Mouse (Mus musculus) embryo, embryonic 10.5 days (tissue): ENCODE results near the gene Rnf111.
A peak's percentile ranks its signal among the peaks of the same experiment; 100 is the strongest.

Experiments used
- DNase-seq: peaks from one replicate; pipeline ENCODE4 v3.0.0-alpha.2; 2015; ENCODE audit warnings: low spot score

The Rnf111 gene

DNA sequence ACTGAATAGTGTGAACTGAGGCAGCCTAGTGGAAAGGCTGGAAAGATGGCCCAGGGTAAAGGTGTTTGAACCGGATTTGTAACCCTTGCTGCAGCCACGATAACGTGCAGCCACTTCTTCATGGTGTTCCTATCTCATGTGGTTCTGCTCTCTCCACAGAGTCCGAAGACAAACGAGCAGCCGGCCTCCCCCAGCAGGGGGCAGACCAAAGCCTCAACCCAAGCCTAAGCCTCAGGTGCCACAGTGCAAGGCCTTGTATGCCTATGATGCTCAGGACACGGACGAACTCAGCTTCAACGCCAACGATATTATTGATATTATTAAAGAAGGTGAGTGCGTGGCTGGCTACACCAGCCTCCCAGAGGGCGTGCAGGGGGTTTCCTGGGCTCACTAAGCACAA, 107.9 kb downstream of the Rnf111 start:
- no peak for DNase-seq

DNA sequence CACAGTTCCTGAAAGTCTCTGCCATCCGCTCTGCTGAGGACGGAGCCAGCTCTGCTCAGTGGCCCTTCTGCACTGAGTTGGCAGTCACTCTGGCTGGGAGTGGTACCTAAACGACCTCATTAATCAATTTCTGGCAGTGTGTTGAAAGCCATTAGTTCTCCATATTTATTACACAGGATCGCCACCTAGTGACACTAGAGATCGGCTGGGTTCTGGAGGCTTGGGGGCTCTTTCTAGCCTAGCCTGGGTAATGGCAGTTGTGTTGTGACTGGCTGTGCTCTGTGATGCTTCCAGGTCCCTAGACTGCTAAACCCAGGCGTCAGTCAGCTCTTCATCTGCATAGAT, 111.0 kb downstream of the Rnf111 start:
- peak; percentile 83 for DNase-seq

DNA sequence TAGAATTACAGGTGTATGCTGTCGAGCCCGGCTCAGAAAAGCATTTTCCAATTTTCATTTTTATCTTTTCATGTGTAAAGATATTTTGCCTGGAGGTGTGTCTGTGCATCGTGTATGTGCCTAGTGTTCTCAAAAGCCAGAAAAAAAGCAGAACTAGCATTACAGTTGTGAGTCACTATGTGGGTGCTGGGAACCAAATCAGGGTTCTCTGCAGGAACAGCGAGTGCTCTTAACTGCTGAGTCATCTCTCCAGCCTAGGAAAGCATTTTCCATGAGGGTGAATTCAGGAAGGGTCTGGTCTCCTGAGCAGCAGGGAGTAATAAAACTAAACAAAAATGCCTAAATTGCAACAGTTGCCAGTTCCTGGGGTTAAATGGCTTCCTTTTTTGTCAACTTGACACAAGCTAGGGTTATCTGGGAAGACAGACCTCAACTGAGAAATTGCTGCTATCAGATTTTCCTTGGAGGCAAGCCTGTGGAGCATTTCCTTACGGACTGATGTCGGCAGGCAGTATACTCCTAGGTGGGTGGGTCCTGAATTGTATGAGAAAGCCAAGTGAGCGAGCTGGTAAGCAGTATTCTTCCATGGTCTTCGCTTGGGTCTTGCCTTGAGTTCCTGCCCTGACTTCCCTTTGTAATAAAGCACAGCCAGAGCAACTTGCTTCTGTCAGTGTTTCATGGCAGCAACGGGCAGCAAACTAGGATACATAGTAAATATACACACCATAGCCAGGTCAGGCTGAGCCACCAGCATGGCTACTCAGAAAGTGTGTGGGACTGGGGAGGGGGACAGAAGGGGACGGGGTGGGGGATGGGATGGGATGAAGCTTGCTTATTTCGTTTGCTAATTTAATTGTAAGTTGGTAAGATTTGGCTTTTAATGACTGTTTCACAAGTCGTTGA, 111.6 kb downstream of the Rnf111 start:
- no peak for DNase-seq

DNA sequence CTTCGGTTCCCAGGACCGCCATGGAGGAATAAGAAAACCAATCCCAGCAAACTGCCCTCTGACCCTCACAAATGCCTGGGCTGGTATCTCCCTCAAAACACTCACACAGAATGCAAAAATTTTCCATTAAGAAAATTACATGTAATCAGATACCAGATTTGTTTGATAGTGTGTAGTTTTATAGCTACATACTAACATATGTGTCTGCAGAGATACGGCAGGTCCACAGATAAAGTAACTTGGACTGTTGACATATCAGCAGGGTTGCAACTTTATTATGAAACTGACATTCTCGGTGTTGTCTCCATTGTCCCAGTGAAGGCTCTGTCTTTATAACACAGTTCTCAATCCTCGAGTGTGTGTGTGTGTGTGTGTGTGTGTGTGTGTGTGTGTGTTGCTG, 112.5 kb downstream of the Rnf111 start:
- no peak for DNase-seq

DNA sequence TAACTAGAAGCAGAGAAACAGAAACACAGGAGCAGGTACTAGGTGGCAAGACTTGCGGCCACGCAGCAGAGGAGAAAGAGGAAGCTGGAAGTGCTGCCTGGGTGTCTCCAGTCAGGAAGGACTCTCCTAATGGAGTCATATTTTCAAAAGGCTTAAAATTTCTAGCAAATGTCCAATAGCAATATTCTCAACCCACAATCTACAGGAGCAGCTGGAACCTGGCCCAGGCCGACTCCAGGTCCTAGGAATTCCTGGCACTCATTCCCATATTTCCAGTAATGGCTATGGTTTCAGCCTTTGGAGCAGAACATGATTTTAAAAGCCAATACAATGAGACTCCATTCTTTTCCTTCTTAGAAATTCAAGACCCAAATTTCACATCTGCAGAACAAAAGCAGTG, 114.0 kb downstream of the Rnf111 start:
- DNase-seq = no peak

DNA sequence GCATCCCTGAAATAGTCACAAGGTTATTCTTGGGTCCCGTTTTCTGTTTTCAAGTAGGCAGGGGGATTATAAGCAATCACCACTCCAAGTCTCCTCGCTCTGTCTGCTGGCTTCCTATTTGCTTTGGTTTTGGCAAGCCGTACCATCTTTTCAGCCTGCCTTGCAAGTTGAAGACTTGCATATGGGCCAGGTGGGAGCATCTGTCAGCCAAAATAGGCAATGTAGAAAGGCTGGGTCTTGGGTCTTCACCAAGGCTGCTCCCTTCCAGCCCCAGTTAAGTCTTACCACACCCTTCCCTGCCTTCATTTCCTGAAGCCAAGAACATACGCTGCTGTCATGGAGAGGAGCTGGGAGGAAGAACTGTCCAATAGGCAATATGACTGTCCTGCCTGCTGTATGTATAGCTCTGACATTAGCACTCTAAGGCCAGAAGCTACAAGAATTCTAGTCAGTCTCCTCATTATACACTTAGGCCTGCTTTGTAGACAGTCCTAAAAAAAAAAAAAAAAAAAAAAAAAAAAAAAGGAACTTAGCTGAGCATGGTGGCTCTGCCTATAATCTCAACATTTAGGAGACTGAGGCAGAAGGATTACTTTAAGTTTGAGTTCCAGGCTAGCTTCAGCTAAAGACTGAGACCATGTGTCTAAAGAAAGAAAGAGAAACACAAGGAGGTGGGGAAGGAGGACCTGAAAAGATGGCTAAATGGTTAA, 116.0 kb downstream of the Rnf111 start:
- DNase-seq = no peak

DNA sequence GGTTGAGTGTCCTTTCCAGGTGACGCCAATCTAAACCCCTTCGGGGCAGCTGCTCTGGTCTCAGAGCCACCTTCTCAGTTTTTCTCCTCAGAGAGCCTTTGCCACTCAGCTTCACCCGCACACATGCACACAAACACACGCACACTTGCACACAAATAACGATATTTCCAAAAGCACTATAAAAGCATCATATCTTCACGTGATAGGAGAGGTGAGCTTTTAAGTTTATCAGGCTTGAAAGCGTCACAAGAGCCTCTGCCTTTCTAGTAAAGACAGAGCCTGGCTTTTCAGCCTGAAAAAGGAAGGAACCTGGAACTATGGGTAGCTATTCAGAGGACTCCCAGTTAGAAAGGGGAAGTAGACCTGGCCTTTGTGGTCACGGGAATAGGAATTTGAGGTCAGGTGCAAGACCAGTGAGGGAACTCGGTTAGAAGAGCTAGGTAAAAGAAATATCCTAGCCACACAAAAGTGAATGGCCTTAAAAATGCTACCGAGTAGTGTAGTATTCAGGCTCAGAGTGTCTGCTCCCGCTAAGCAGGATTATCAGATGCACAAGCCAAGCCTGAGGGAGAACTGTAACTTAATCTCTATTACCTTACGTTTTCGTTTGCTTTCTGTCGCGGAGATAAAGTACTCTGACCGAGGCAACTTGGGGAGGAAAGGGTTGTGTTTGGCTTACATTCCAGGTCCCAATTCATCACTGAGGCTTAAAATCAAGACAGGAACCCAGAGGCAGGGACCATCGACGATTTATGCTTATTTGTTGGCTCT, 118.4 kb downstream of the Rnf111 start:
- no peak for DNase-seq

DNA sequence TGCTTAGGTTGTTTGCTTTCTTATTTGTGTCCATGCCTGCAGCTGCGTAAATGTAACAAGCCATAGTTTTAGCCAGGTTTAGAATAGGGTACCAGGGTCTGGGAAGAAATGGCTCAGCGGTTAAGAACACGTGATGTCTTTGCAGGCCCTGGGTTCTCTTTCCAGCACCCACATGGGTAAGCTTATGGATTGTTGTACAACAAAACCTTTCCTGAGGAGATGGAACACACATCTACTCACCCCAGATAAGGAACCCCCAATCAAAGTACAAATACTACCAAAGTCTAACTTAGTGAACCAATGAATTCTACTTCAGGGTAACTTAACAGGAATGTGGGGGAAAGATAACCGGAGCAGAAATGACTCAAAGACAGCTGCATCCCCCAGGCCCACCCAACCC, 119.0 kb downstream of the Rnf111 start:
- no peak for DNase-seq

DNA sequence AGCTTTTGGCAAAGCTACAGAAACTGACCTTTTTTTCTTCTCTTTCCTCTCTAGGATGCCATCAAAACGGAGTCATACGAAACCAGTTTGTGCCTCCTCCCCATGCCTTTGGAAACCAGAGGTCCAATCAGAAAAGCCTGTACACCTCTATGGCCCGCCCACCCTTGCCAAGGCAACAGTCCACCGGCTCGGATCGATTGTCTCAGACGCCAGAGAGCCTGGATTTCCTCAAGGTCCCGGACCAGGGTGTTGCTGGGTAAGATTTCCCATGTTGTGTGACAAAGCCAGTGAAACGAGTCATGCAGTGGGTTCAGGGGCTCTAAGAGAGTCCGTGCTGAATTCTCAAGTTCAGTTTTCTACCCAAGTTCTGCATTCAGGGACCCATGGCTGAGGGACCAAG, 119.8 kb downstream of the Rnf111 start:
- no peak for DNase-seq

DNA sequence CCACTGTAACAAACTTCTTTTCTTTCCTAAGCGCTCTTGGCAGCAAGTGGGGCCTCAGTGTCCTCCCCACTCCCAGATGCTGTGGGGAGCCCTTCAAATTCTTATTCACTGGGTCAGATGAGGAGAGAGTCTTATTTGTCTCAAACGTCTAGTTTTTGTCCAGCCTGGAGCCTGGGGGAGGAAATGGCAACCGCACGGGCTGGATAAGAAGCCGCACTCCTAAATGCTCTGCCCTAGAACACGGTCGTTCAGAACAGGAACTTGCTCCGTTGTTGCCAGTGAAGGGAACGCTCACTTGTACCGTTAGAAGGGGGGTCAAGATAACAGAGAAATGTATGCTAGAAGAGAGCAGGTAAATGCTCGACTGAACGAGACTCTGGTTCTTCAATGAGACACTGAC, 121.4 kb downstream of the Rnf111 start:
- DNase-seq = no peak

DNA sequence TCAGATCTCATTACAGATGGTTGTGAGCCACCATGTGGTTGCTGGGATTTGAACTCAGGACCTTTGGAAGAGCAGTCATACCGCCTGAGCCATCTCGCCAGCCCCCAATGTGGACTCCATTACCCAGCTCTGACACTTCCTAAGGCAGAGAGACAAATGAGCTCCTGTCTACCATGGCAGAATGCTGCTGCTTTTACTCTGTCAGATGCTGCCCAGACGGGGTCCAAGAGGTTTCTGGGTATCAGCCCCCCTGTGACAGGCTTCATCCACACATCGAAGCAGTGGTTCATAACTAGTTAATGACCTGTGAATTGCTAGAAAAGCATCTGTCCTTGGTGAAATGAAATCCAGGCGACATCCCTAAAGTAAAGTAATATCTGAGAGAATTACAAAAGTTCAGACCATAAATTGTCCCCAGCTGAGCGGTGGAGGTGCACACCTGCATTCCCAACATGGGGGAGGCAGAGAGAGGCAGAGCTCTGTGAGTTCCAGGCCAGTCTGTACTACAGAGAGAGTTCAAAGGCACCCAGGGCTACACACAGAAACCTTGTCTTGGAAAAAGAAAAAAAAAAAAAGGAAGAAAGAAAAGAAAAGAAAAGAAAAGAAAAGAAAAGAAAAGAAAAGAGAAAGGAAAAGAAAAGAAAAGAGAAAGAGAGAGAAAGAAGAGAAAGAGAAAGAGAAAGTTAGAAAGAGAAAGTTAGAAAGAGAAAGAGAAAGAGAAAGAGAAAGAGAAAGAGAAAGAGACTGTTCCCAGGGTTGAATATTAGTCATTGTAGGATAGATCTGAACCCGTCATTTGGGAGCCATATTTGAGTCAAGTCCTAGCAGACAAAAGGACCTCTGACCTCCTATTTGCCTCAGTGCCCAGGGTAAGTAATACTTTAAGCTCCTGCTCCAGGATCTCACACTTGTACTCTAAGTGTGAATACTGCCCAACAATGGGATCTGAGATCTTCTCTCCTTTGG, 123.7 kb downstream of the Rnf111 start:
- no peak for DNase-seq
